Mouse (Mus musculus): ENCODE measurements around the gene Vmn2r112. TPM values are rescaled to one million over a fixed set of nuclear protein-coding genes. Genes with fewer than 3 reads are reported as not detected.
"Not testable (repeated sequence)": the region's sequence is repeated elsewhere in the genome, so short reads cannot be mapped to it uniquely, and the experiment has no call there.

Gene Vmn2r112
- not detected in 2 replicates for polyA plus RNA-seq (2012; rRNA removed)

GRCm38 (mm10) chr17:22600651-22601050 is at the start of gene Vmn2r112:
Gene Vmn2r112 (plus strand): TSS chr17:22600951.
- not testable (repeated sequence) for H3K4me3 ChIP-seq (ENCODE audit: insufficient read depth, low read length); H3K27ac ChIP-seq (ENCODE audit: insufficient read depth, low read length); H3K4me1 ChIP-seq (ENCODE audit: control insufficient read depth, insufficient read depth, low read length)

DNA sequence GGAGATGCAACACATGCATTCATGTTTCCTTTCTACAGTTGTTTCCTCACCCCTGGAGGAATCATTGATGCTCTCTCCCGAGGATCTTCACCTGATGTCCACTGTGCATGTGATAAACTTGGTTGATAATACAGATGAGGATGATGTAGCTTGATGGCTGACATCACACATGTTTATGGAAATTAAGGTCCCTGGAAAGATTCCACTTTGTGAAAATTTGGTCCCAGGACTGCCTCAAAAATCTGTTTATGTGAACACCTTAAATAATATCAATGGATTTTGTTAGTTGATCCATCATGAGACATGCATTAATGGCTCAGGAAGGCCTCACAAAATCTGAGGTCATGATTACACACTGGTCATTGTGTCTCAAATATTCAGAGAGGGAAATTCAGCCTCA is 27.4 kb upstream of the Vmn2r112 start, which contains the start of gene Vmn2r111:
Gene Vmn2r111, minus strand, starts transcription at position 101 of the 400 bp plus-strand sequence.
- H3K4me1 ChIP-seq (ENCODE audit: control insufficient read depth, insufficient read depth, low read length); H3K4me3 ChIP-seq (ENCODE audit: insufficient read depth, low read length); H3K27ac ChIP-seq (ENCODE audit: insufficient read depth, low read length): not testable (repeated sequence)

DNA sequence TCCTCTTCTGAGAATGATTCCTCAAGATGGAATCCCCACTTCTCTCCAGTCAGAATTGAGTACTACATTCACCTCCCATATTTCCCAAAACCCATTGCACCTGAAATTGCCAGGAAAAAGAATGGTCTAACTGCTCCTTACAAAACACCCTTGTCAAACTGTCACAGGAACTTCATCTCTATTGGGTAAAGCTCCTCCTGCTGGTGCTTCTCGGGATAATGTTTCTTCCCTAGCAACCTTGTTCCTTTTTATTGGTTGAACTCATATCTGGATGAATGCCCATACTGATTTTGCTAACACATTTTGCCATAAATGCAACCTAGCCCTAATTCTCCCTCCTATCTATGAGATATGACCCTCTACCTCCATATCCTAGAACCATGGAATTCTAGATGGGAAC is 29.9 kb downstream of the Vmn2r112 start:
- Histone ChIP-seq H3K4me3 (ENCODE audit: insufficient read depth, low read length) (no peak overlapping the region), H3K27ac (ENCODE audit: insufficient read depth, low read length) (no peak overlapping the region), H3K4me1 (ENCODE audit: control insufficient read depth, insufficient read depth, low read length) (no peaks in the 10 kb centered on the region)
- no peak for TF ChIP-seq CTCF (IDR thresholded peaks at IDR 0.05; ENCODE audit: extremely low read depth, insufficient read depth, low read length)
- TF ChIP-seq POLR2A (IDR thresholded peaks at IDR 0.05; ENCODE audit: extremely low read depth, insufficient read depth, low read length): no peak

Other genes starting within 250 kb of the Vmn2r112 start
- gene Zfp944, start 239.6 kb upstream of the Vmn2r112 start, polyA plus RNA-seq (2012; rRNA removed): 7.2 and 7.9 TPM in 2 replicates
- gene Zfp758, start 239.5 kb upstream of the Vmn2r112 start, polyA plus RNA-seq (2012; rRNA removed): 3.9 and 4.5 TPM in 2 replicates
- gene Zfp946, start 176.7 kb upstream of the Vmn2r112 start, polyA plus RNA-seq (2012; rRNA removed): 9.3 and 10.2 TPM in 2 replicates
- 0.02 TPM in 1 of 2 replicates, not detected in the other for gene Vmn2r111, start 27.5 kb upstream of the Vmn2r112 start, polyA plus RNA-seq (2012; rRNA removed)

Data from cortical plate, adult 2 months (tissue).